Mouse (Mus musculus): ENCODE results near the gene Eme2. TPM values are rescaled to one million over a fixed set of nuclear protein-coding genes. Genes with fewer than 3 reads are reported as not detected.

Eme2 gene
- polyA plus RNA-seq, 1 experiment from 2014 or later = 27.9 TPM

DNA sequence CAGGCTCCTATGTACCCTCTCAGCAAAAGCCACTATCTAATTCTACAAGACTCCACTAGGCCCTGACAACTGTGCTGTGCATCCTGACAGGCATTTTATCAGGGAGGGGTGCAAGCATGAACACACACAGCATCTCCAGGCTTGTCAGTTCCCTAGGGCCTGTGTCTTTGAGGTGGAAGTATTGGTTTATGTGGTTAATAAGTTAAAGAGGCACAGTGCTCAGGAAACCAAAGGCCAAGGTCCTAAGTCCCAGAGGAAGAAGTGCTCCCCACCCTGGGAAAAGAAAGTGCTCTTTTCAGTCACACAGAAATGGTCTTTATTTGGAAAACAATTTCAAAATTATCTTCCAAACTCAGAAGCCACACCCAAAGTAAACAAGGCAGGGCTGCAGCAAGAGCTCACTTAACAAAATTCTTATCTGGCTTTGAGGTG lies 46.3 kb downstream of the Eme2 start:
- Histone ChIP-seq H3K4me2 (peak overlapping the region; percentile 93), H3K9ac (replicated peaks) (no peak overlapping the region), H3K9me3 (replicated peaks) (no peaks in the 10 kb centered on the region), H3K4me1 (peaks cover 23% of the 10 kb centered on the region), H3K36me3 (peaks cover 5% of the 10 kb centered on the region), H3K27me3 (replicated peaks) (peaks cover 5% of the 10 kb centered on the region; the same call in 1 of the 2 replicates), H3K27ac (replicated peaks) (no peak overlapping the region), H3K4me3 (replicated peaks) (peak overlapping the region; percentile 12; the same call in 1 of the 2 replicates)
- ATAC-seq (ENCODE audit: low FRiP score) = no peak

- WGBS = 100% methylated on average over 1 of the region's 1 CpGs
- ATAC-seq (ENCODE audit: low FRiP score) = no peak
- H3K36me3 ChIP-seq = no peaks in the 10 kb centered on the region
- H3K9ac ChIP-seq (replicated peaks) = no peak overlapping the region
- peaks cover 11% of the 10 kb centered on the region for H3K27me3 ChIP-seq (replicated peaks)
- no peak overlapping the region for H3K4me3 ChIP-seq (replicated peaks)
- no peak overlapping the region for H3K4me2 ChIP-seq
- peaks cover 23% of the 10 kb centered on the region for H3K4me1 ChIP-seq
- no peak overlapping the region for H3K27ac ChIP-seq (replicated peaks)
- no peaks in the 10 kb centered on the region for H3K9me3 ChIP-seq (replicated peaks)
Observed at GRCm38 (mm10) chr17:24847386-24847785, 47.5 kb downstream of the Eme2 start.

DNA sequence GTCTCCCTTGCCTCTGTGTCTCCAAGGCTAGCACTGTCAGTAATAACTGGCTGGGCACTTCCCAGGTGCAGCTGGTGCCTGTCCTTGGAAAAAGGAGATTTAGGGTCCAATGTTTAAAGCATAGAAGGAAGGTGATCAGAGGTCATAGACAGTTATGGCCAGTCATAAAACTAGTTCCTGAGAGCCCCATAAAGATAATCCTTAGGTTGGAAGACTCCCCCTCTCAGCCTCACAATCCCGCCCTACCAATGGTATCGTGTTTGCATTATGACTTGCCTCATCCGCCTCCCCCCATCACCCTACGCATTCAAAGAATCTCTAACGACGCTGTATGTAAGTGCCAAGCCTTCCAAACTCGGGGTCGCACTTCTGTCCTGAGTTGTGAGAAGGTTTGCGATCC lies 50.4 kb downstream of the Eme2 start:
- H3K4me1 ChIP-seq = peaks cover 10% of the 10 kb centered on the region
- H3K27me3 ChIP-seq (replicated peaks) = peaks cover 27% of the 10 kb centered on the region
- H3K27ac ChIP-seq (replicated peaks) = no peak overlapping the region
- no peak overlapping the region for H3K4me2 ChIP-seq
- no peaks in the 10 kb centered on the region for H3K36me3 ChIP-seq
- no peaks in the 10 kb centered on the region for H3K9me3 ChIP-seq (replicated peaks)
- H3K9ac ChIP-seq (replicated peaks) = no peak overlapping the region
- 40% methylated on average over 9 of the region's 9 CpGs for WGBS
- no peak overlapping the region for H3K4me3 ChIP-seq (replicated peaks)
- ATAC-seq (ENCODE audit: low FRiP score) = no peak

DNA sequence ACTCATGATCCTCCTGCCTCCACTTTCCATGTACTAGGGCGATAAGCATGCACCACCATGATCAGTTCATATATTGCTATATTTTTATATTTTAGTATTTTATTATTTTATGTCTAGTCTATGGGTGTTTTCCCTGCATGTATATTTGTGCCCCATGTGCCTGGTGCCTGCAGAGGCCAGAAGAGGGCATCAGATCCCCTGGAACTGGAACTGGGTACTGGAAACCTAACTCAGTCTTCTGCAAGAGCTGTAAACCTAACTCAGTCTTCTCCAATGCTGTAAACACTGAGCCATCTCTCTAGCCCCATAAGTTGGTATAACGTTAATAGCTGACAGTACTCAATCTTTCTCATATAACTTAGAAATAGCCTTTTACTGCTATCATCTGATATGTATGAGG lies 52.3 kb downstream of the Eme2 start:
- Histone ChIP-seq H3K27me3 (replicated peaks) (peaks cover 27% of the 10 kb centered on the region), H3K36me3 (no peaks in the 10 kb centered on the region), H3K4me3 (replicated peaks) (no peak overlapping the region), H3K4me2 (no peak overlapping the region), H3K9me3 (replicated peaks) (no peaks in the 10 kb centered on the region), H3K4me1 (no peaks in the 10 kb centered on the region), H3K9ac (replicated peaks) (no peak overlapping the region), H3K27ac (replicated peaks) (no peak overlapping the region)
- ATAC-seq (ENCODE audit: low FRiP score) = no peak
- 64% methylated on average over 2 of the region's 2 CpGs for WGBS

DNA sequence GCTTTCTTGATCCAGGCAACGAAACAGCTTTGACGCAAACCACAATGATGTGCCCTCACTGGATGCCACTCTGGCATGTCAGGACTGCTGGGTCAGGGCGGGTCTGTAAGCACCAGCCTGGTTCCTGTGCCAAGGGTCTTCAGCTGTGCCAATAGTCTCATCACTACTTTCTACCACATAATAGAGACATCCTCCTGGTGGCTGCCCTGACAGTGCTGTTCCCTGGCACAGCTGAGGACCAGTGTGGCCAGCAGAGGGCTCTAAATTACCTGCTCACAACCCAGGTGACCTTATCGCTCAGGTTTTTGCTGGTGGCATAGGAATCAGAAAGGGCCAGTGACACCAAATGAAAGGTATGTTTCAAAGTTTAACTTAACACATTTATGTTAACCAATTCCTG lies 53.8 kb downstream of the Eme2 start:
- no peaks in the 10 kb centered on the region for H3K36me3 ChIP-seq
- H3K4me2 ChIP-seq = no peak overlapping the region
- H3K4me3 ChIP-seq (replicated peaks) = no peak overlapping the region
- ATAC-seq (ENCODE audit: low FRiP score) = no peak
- H3K27me3 ChIP-seq (replicated peaks) = peaks cover 33% of the 10 kb centered on the region
- H3K4me1 ChIP-seq = no peaks in the 10 kb centered on the region
- 54% methylated on average over 4 of the region's 4 CpGs for WGBS
- H3K9ac ChIP-seq (replicated peaks) = no peak overlapping the region
- H3K9me3 ChIP-seq (replicated peaks) = no peaks in the 10 kb centered on the region
- no peak overlapping the region for H3K27ac ChIP-seq (replicated peaks)

DNA sequence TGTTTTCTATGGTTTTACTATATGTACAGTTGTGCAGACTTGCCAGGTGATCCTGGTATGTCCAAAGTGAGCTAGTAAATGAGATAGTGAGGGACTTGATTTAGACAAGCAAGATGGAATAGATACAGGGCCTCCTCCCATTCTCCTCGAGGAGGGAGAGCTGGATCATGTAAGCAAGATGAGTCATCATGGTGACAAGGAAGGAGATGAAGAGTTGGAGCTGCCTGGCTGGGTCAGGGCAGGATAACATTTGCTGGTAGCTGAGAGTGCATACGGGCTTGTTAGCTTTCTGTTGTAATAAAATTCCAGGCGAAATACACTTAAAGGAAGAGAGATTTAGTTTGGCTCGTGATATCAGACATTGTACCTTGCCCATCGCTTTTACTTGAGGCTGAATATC lies 54.5 kb downstream of the Eme2 start:
- H3K27ac ChIP-seq (replicated peaks) = no peak overlapping the region
- H3K4me2 ChIP-seq = no peak overlapping the region
- no peak overlapping the region for H3K9ac ChIP-seq (replicated peaks)
- peaks cover 36% of the 10 kb centered on the region for H3K27me3 ChIP-seq (replicated peaks)
- no peaks in the 10 kb centered on the region for H3K4me1 ChIP-seq
- no peak overlapping the region for H3K4me3 ChIP-seq (replicated peaks)
- 69% methylated on average over 5 of the region's 5 CpGs for WGBS
- no peaks in the 10 kb centered on the region for H3K36me3 ChIP-seq
- ATAC-seq (ENCODE audit: low FRiP score) = no peak
- H3K9me3 ChIP-seq (replicated peaks) = no peaks in the 10 kb centered on the region

GRCm38 (mm10) chr17:24839842-24840241 lies 55.0 kb downstream of the Eme2 start, which contains the start of gene Hagh:
Gene Hagh (plus strand): TSS chr17:24840143.
- Histone ChIP-seq H3K4me3 (replicated peaks) (no peak within 1 kb of the TSS), H3K4me1 (no peaks in the 10 kb centered on the region), H3K4me2 (no peak within 1 kb of the TSS), H3K27ac (replicated peaks) (no peak within 1 kb of the TSS), H3K27me3 (replicated peaks) (peaks cover 36% of the 10 kb centered on the region), H3K9ac (replicated peaks) (no peak within 1 kb of the TSS), H3K9me3 (replicated peaks) (no peaks in the 10 kb centered on the region), H3K36me3 (no peaks in the 10 kb centered on the region)
- WGBS = 72% methylated on average over 8 of the region's 8 CpGs
- no peak for ATAC-seq (ENCODE audit: low FRiP score)

Other genes with a start within 250 kb of the Eme2 start
- gene Slc9a3r2, start 244.8 kb downstream of the Eme2 start, polyA plus RNA-seq (2015; fragmentation: Nextera tagmentation; extraction: Ambion mirVana) = 60.2 and 65.7 TPM in 2 replicates
- gene Npw, start 236.6 kb downstream of the Eme2 start, polyA plus RNA-seq (2015; fragmentation: Nextera tagmentation; extraction: Ambion mirVana) = 0.42 and 0.51 TPM in 2 replicates
- 19.2 and 20.5 TPM in 2 replicates for gene Zfp598, start 225.4 kb downstream of the Eme2 start, polyA plus RNA-seq (2015; fragmentation: Nextera tagmentation; extraction: Ambion mirVana)
- 214 and 242 TPM in 2 replicates for gene Syngr3, start 205.1 kb downstream of the Eme2 start, polyA plus RNA-seq (2015; fragmentation: Nextera tagmentation; extraction: Ambion mirVana)
- gene Gfer, start 198.9 kb downstream of the Eme2 start, polyA plus RNA-seq (2015; fragmentation: Nextera tagmentation; extraction: Ambion mirVana) = 36.5 and 37.9 TPM in 2 replicates
- gene Noxo1, start 198.9 kb downstream of the Eme2 start, polyA plus RNA-seq (2015; fragmentation: Nextera tagmentation; extraction: Ambion mirVana) = 1.9 and 3.9 TPM in 2 replicates
- 55.6 and 66.5 TPM in 2 replicates for gene Tbl3, start 187.4 kb downstream of the Eme2 start, polyA plus RNA-seq (2015; fragmentation: Nextera tagmentation; extraction: Ambion mirVana)
- 0.15 TPM in 1 of 2 replicates, not detected in the other for gene Rnf151, start 177.0 kb downstream of the Eme2 start, polyA plus RNA-seq (2015; fragmentation: Nextera tagmentation; extraction: Ambion mirVana)
- gene Rps2, start 177.0 kb downstream of the Eme2 start, polyA plus RNA-seq (2015; fragmentation: Nextera tagmentation; extraction: Ambion mirVana) = 729 and 914 TPM in 2 replicates
- 302 and 304 TPM in 2 replicates for gene Ndufb10, start 170.6 kb downstream of the Eme2 start, polyA plus RNA-seq (2015; fragmentation: Nextera tagmentation; extraction: Ambion mirVana)
- 0.10 and 0.19 TPM in 2 replicates for gene Rpl3l, start 167.3 kb downstream of the Eme2 start, polyA plus RNA-seq (2015; fragmentation: Nextera tagmentation; extraction: Ambion mirVana)
- 23.2 and 24.4 TPM in 2 replicates for gene Msrb1, start 158.4 kb downstream of the Eme2 start, polyA plus RNA-seq (2015; fragmentation: Nextera tagmentation; extraction: Ambion mirVana)
- 0.37 and 0.38 TPM in 2 replicates for gene Hs3st6, start 142.1 kb downstream of the Eme2 start, polyA plus RNA-seq (2015; fragmentation: Nextera tagmentation; extraction: Ambion mirVana)
- gene Meiob, start 90.8 kb downstream of the Eme2 start, polyA plus RNA-seq (2015; fragmentation: Nextera tagmentation; extraction: Ambion mirVana) = not detected in 2 replicates
- gene Hagh, start 54.9 kb downstream of the Eme2 start, polyA plus RNA-seq (2015; fragmentation: Nextera tagmentation; extraction: Ambion mirVana) = 74.7 and 78.9 TPM in 2 replicates
- 26.0 and 26.4 TPM in 2 replicates for gene Fahd1, start 44.7 kb downstream of the Eme2 start, polyA plus RNA-seq (2015; fragmentation: Nextera tagmentation; extraction: Ambion mirVana)
- 0.06 and 0.78 TPM in 2 replicates for gene Igfals, start 29.1 kb downstream of the Eme2 start, polyA plus RNA-seq (2015; fragmentation: Nextera tagmentation; extraction: Ambion mirVana)
- 63.2 and 68.9 TPM in 2 replicates for gene Nubp2, start 8.7 kb downstream of the Eme2 start, polyA plus RNA-seq (2015; fragmentation: Nextera tagmentation; extraction: Ambion mirVana)
- gene Spsb3, start 8.4 kb downstream of the Eme2 start, polyA plus RNA-seq (2015; fragmentation: Nextera tagmentation; extraction: Ambion mirVana) = 77.6 and 84.2 TPM in 2 replicates
- gene Mrps34, start within 50 bp of the Eme2 start, polyA plus RNA-seq (2015; fragmentation: Nextera tagmentation; extraction: Ambion mirVana) = 89.0 and 89.5 TPM in 2 replicates
- 92.9 and 105 TPM in 2 replicates for gene Nme3, start 1.4 kb upstream of the Eme2 start, polyA plus RNA-seq (2015; fragmentation: Nextera tagmentation; extraction: Ambion mirVana)
- 82.3 and 87.2 TPM in 2 replicates for gene Mapk8ip3, start 41.9 kb upstream of the Eme2 start, polyA plus RNA-seq (2015; fragmentation: Nextera tagmentation; extraction: Ambion mirVana)
- gene Jpt2, start 65.6 kb upstream of the Eme2 start, polyA plus RNA-seq (2015; fragmentation: Nextera tagmentation; extraction: Ambion mirVana) = 81.4 and 102 TPM in 2 replicates
- 5.3 and 5.5 TPM in 2 replicates for gene Cramp1l, start 120.7 kb upstream of the Eme2 start, polyA plus RNA-seq (2015; fragmentation: Nextera tagmentation; extraction: Ambion mirVana)
- 15.7 and 18.6 TPM in 2 replicates for gene Ift140, start 121.0 kb upstream of the Eme2 start, polyA plus RNA-seq (2015; fragmentation: Nextera tagmentation; extraction: Ambion mirVana)
- gene Tmem204, start 188.5 kb upstream of the Eme2 start, polyA plus RNA-seq (2015; fragmentation: Nextera tagmentation; extraction: Ambion mirVana) = 11.4 and 13.3 TPM in 2 replicates
- gene Telo2, start 220.9 kb upstream of the Eme2 start, polyA plus RNA-seq (2015; fragmentation: Nextera tagmentation; extraction: Ambion mirVana) = 56.5 and 57.6 TPM in 2 replicates
- gene Ptx4, start 225.7 kb upstream of the Eme2 start, polyA plus RNA-seq (2015; fragmentation: Nextera tagmentation; extraction: Ambion mirVana) = 0.13 TPM in 1 of 2 replicates, not detected in the other
- 25.1 and 28.7 TPM in 2 replicates for gene Clcn7, start 238.3 kb upstream of the Eme2 start, polyA plus RNA-seq (2015; fragmentation: Nextera tagmentation; extraction: Ambion mirVana)

Measured in neural tube, embryonic 15.5 days (tissue).